Mouse (Mus musculus): Measurements from ENCODE around the gene Pdzrn3. TPM values are rescaled to one million over a fixed set of nuclear protein-coding genes. Genes with fewer than 3 reads are reported as not detected.

Pdzrn3 gene
- total and polyA plus RNA-seq, 3 experiments = 0.08 TPM; not detected in 2

- no peak for DNase-seq (ENCODE audit: low read depth, low spot score)
- TF ChIP-seq NELFE (IDR thresholded peaks at IDR 0.05; ENCODE audit: low read depth, low read length) (no peak), JUND (IDR thresholded peaks at IDR 0.05; ENCODE audit: low read depth, low read length) (no peak), ZC3H11A (IDR thresholded peaks at IDR 0.05; ENCODE audit: low read depth, low read length) (no peak), MXI1 (IDR thresholded peaks at IDR 0.05; ENCODE audit: low read depth, low read length) (no peak), ZNF384 (IDR thresholded peaks at IDR 0.05; ENCODE audit: low read depth, low read length) (no peak), E2F4 (IDR thresholded peaks at IDR 0.05; ENCODE audit: borderline replicate concordance, low read depth, low read length) (no peak)
- Histone ChIP-seq H3K79me2 (ENCODE audit: control insufficient read depth, insufficient read depth, low read length, poor library complexity) (no peaks in the 10 kb centered on the region), H3K9ac (ENCODE audit: control insufficient read depth, low read depth, low read length, poor library complexity, severe bottlenecking) (no peak overlapping the region), H3K36me3 (ENCODE audit: control insufficient read depth in 1 of 2, insufficient read depth in 2 of 2, low read length in 2 of 2) (no peaks in the 10 kb centered on the region), H3K27me3 (ENCODE audit: control insufficient read depth in 1 of 2, insufficient read depth in 2 of 2, low read length in 2 of 2) (no peaks in the 10 kb centered on the region; a peak in 1 of 4 replicates), H3K4me3 (ENCODE audit: control insufficient read depth in 1 of 2, insufficient read depth in 1 of 2, low read depth in 2 of 2, low read length in 2 of 2) (no peak overlapping the region), H3K4me1 (ENCODE audit: control insufficient read depth in 1 of 2, insufficient read depth in 2 of 2, low read length in 2 of 2) (no peaks in the 10 kb centered on the region), H3K27ac (ENCODE audit: control insufficient read depth, low read depth, low read length) (no peak overlapping the region), H3K9me3 (replicated peaks; ENCODE audit: insufficient read depth, low read length) (no peaks in the 10 kb centered on the region)
These were observed 193.5 kb downstream of the Pdzrn3 start for GRCm38 (mm10) chr6:101184103-101184785.

- no peaks in the 10 kb centered on the region for H3K36me3 ChIP-seq (ENCODE audit: control insufficient read depth in 1 of 2, insufficient read depth in 2 of 2, low read length in 2 of 2)
- DNase-seq (ENCODE audit: low read depth, low spot score) = no peak
- H3K9ac ChIP-seq (ENCODE audit: control insufficient read depth, low read depth, low read length, poor library complexity, severe bottlenecking) = no peak overlapping the region
- no peak for TF ChIP-seq GATA1 (IDR thresholded peaks at IDR 0.05; ENCODE audit: low read depth, low read length)
- TF ChIP-seq ETS1 (IDR thresholded peaks at IDR 0.05; ENCODE audit: low read depth, low read length) = no peak
- H3K4me1 ChIP-seq (ENCODE audit: control insufficient read depth in 1 of 2, insufficient read depth in 2 of 2, low read length in 2 of 2) = no peaks in the 10 kb centered on the region
- no peaks in the 10 kb centered on the region for H3K79me2 ChIP-seq (ENCODE audit: control insufficient read depth, insufficient read depth, low read length, poor library complexity)
- H3K27ac ChIP-seq (ENCODE audit: control insufficient read depth, low read depth, low read length) = no peak overlapping the region
- no peak overlapping the region for H3K4me3 ChIP-seq (ENCODE audit: control insufficient read depth in 1 of 2, insufficient read depth in 1 of 2, low read depth in 2 of 2, low read length in 2 of 2)
- no peaks in the 10 kb centered on the region for H3K9me3 ChIP-seq (replicated peaks; ENCODE audit: insufficient read depth, low read length)
- no peaks in the 10 kb centered on the region for H3K27me3 ChIP-seq (ENCODE audit: control insufficient read depth in 1 of 2, insufficient read depth in 2 of 2, low read length in 2 of 2)
These were observed 207.0 kb downstream of the Pdzrn3 start for GRCm38 (mm10) chr6:101170699-101171098.

GRCm38 (mm10) chr6:101153511-101153921, 224.2 kb downstream of the Pdzrn3 start:
- Histone ChIP-seq H3K9me3 (replicated peaks; ENCODE audit: insufficient read depth, low read length) (no peaks in the 10 kb centered on the region), H3K36me3 (ENCODE audit: control insufficient read depth in 1 of 2, insufficient read depth in 2 of 2, low read length in 2 of 2) (no peaks in the 10 kb centered on the region), H3K9ac (ENCODE audit: control insufficient read depth, low read depth, low read length, poor library complexity, severe bottlenecking) (no peak overlapping the region), H3K4me1 (ENCODE audit: control insufficient read depth in 1 of 2, insufficient read depth in 2 of 2, low read length in 2 of 2) (no peaks in the 10 kb centered on the region), H3K79me2 (ENCODE audit: control insufficient read depth, insufficient read depth, low read length, poor library complexity) (no peaks in the 10 kb centered on the region), H3K27me3 (ENCODE audit: control insufficient read depth in 1 of 2, insufficient read depth in 2 of 2, low read length in 2 of 2) (no peaks in the 10 kb centered on the region), H3K4me3 (ENCODE audit: control insufficient read depth in 1 of 2, insufficient read depth in 1 of 2, low read depth in 2 of 2, low read length in 2 of 2) (no peak overlapping the region), H3K27ac (ENCODE audit: control insufficient read depth, low read depth, low read length) (no peak overlapping the region)
- no peak for DNase-seq (ENCODE audit: low read depth, low spot score)
- no peak for TF ChIP-seq EP300 (IDR thresholded peaks at IDR 0.05; ENCODE audit: low read depth in 1 of 2, low read length in 2 of 2)
- TF ChIP-seq JUND (IDR thresholded peaks at IDR 0.05; ENCODE audit: low read depth, low read length) = no peak
